Mouse (Mus musculus): ENCODE measurements around the gene Jade2.

Gene Jade2

DNA sequence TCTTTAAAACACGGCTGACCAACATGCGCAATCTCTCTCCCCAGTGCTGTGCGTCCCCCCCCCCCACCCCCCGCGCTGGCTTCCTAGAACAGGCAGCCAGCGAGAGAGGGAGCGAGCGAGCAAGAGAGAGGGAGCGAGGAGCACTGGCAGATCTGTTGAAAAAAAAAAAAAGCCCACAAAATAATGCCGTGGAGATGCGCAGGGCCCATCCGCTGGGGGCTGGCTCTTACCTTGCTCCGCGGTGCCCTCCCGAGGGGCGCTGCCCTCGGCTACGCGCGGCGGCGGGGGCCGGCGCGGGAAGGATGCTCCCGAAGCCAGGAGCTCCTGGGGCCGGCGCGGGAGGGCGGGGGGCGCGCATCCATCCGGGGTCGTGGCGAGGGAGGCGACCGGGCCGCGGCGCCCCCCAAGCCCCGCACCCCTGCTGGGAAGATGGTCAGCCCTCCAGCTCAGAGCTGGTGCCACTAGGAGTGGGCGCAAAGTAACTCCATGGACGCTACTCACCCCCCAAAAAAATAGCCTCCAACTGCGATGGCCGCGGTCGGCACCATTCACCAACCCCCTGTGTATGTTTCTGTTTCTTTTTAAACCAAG lies at the start of gene Jade2:
Gene Jade2 (minus strand): TSS at position 573 of the 591 bp plus-strand sequence.
- peak; percentile 71 for DNase-seq

- no peak for DNase-seq
Observed at GRCm38 (mm10) chr11:51904224-51904623, 46.8 kb upstream of the Jade2 start.

GRCm38 (mm10) chr11:51899691-51900090 lies 42.2 kb upstream of the Jade2 start:
- no peak for DNase-seq

DNA sequence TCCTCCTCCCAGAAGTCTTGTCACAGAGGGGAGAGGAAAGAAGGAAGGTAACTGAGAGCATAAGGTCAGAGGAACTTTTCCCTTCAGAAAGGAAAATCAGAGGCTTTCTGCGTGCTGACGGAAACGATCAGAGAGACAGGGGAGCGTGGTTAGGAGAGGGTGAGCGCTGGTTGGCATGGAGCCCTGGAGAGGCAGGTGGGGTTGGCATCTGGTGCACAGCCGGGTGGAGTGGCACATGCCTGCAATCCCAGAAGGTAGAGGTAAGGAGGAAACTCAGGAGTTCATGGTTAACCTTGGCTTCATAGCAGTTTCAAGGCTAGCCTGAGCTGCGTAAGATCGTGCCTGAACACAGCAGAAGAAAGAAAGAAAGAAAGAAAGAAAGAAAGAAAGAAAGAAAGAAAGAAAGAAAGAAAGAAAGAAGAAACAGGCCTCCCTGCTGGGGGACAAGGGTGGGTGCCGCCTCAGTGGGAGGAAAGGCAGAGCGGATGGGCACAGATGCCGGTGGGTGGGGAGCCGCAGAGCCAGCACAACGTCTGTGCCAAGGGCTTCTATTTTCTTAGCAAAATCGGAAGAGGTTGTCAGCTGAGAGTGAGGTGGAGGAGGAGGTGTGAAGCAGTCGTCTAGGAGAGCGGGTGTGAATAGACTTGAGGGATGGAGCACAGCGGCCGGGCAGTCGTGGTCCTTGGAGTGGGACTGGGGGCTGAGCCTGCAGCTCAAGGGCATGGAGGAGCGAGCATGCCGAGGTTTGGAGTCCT lies 41.0 kb upstream of the Jade2 start:
- DNase-seq, result no peak

- no peak for DNase-seq
Observed at GRCm38 (mm10) chr11:51897311-51897710, 39.9 kb upstream of the Jade2 start.

- DNase-seq, result no peak
Observed at GRCm38 (mm10) chr11:51896012-51896411, 38.6 kb upstream of the Jade2 start.

DNA sequence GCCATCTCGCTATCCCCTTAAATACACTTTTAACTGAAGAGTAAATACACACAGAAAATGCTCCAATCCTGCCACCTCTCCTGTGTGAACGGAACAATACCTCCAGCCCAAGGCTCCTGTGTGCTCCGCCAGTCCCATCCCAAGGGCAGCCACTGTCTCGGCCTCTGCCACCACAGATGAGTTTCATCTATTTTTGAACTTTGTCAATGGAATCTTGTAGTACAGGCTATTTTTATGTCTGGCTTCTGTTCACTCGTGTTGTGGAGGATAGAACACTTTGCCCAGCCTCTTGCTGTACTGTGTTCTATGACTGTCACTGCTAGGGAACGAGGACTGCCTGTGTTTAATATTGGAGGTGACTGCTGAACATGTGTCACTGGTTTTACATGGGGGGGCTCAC lies 28.2 kb upstream of the Jade2 start:
- no peak for DNase-seq

DNA sequence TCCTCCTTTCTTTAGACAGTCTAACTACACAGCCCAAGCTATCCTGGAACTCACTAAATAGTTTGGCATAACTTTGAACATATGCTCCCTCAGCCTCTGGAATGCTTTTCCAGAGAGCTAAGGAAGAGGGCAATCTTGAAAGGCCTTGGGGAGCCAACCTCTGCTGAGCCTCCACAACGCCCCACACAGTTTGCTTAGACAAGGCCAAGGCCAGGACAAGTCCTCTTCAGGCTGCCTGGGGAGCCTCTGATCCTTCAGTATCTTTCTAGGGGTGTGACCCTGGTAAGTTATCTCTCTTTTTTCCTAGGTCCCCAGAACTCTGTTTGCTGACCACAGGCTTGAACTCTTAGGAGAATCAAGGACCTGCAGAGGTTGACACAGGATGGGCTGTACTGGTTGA lies 26.6 kb upstream of the Jade2 start:
- no peak for DNase-seq

- DNase-seq, result no peak
Observed at GRCm38 (mm10) chr11:51883670-51884069, 26.2 kb upstream of the Jade2 start.

DNA sequence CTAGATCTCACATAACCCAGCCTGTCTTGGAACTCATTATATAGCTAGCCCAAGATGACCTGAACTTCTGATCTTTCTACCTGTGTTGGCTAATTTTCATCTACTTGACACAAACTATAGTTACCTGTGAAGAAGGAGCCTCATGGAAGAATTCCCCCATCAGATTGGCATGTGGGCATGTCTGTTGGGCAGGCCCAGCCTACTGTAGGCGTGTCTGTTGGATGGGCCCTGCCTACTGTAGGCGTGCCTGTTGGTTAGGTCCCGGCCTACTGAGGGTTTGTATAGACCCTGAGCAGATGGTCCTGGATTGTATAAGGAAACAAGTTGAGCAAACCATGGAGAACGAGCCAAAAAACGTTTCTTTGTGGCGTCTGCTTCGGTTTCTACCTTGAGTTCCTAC lies 24.3 kb upstream of the Jade2 start:
- no peak for DNase-seq

- no peak for DNase-seq
Observed at GRCm38 (mm10) chr11:51881041-51881730, 23.7 kb upstream of the Jade2 start.

DNA sequence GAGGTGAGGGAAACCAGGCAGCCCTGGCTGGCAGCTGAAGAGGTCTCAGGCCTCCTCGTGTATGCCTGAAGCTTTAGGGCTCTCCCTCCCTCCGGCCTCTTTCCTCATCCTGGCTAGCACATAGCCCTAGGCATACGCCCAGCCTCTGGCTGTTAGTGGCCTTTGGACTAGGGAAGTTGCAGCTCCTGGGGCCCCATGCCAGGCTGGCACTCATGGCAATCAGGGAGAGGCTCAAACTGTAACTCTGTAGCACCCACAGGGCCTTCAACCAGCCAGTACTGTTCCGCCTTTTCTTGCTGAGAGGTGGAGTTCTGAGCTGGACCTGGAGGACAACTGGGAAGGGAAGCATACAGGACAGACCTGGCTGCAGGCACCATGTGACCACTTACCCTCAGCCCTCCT lies 19.5 kb upstream of the Jade2 start:
- no peak for DNase-seq

DNA sequence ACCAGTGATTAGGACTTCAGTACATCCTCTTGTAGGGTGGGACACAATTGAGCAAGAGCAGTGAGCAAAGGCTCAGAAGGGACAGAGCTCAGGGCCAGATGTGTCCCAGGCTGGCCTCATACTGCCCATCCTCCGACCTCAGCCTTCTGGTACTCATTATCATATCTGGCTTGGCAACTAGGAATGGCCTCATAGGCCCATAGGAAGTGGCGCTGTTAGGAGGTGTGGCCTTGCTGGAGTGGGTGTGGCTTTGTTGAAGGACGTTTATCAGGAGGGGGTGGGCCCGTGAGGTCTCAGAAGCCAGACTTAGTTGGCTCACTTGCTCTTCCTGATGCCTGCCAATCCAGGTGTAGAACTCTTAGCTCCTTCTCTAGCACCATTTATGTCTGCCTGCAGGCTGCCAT lies 18.3 kb upstream of the Jade2 start:
- no peak for DNase-seq

DNA sequence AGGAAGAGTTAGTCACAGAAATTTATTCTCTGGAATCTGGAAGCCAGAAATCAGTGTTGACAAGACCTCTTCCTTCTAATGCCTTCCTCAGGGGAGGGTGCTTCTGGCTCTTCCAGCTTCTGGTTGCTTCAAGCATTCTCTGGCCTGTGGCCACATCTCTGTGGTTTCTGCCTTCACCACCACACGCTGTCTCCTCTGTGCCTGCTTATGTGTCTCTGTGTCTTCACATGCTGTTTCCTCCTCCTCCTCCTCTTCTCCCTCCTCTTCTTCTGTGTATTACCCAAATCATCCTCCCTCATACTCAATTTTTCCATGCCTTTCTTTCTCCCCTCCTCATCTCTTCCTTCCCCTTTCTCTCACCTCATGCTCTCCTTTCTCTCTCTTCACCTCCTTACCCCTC lies 17.6 kb upstream of the Jade2 start:
- DNase-seq, result no peak

GRCm38 (mm10) chr11:51874266-51875036 lies 17.0 kb upstream of the Jade2 start:
- no peak for DNase-seq

- DNase-seq, result no peak
Observed at GRCm38 (mm10) chr11:51873141-51873540, 15.7 kb upstream of the Jade2 start.

DNA sequence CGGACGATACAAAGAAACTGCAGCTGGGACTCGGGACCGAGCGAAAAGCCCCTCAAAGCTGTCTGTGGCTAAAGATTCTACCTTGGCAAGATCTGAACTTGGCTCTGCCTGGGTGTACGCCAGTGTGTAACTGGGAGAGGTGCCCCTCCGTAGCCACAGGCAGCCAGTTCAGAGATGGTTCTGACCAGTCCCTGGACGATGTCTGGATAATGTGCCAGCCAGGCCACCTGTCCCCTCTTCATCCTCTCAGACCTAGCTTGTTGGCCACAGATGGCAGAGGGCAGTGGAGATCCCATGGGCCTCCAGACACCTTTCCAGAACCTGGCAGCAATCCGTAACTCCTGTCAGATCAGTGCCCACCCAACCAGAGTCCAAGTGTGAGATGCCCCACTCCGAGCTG lies 9.8 kb upstream of the Jade2 start:
- DNase-seq, result no peak

DNA sequence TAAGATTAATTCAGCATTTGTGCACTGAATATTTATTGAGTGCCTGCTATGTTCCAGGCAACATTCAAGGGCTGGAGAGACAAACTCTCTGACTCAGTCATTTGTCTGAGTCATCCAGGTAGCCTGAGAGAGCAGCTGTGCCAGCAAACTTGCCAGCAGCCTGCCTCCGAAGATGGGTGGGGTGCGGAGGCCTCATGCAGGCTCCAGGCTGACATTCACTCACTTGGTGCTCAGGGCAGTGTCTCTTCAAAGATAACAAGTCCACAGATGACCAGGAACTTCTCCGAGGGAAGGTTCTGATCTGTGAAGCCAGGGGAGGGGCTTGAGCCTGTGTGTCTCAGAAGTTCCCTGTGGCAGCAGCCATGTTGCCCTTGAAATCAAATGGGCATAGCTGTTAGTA lies 8.6 kb upstream of the Jade2 start:
- no peak for DNase-seq

DNA sequence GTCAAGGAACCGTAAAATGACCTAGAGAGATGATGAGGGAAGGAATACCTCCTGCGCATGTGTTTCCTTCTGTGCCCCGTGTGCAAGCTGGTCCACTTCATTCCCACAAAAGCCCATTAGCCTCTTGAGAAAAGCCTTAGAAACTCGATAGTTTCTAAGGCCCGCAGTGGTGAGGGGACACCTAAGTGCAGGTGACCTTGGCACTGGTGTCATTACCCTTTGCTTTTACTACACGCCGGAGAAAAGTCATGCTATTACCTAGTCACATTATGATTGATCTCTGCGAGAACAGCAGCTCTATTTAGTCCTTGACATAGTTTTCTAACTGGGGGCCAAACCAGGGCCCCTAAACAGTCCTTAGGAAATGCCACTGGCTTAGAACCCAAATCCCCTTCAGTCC lies 3.2 kb upstream of the Jade2 start:
- DNase-seq, result no peak

GRCm38 (mm10) chr11:51859561-51859960 lies 2.1 kb upstream of the Jade2 start:
- no peak for DNase-seq

DNA sequence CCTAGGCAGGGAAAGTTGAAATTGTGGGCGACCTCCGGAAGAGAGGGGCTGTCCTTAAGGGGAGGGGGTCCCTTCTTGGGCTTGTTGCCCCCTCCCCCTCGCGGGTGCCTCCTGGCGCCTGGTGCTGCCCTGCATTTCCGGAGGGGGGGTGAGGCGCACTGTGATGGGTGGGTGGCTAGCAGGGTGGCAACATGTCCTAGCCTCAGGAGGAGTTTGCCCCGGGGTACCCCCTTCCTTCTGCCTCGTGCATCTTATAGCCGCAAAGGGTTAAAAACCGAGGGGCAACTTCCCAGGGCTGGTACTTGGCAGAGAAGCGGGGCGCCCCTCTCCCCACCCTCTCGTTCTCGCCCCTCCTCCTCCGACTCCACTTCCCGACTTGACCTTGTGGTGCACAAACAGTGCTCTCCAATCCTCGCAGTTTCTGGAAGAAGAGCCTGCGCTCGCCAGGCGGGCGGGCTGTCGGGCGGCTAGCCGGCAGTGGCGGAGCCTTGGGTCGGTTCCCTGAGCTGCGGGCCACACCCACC lies 1.1 kb upstream of the Jade2 start:
- DNase-seq, result peak; percentile 77

GRCm38 (mm10) chr11:51857818-51858527 lies 520 bp upstream of the Jade2 start:
- DNase-seq, result peak; percentile 76
